Mouse (Mus musculus) forebrain, embryonic 13.5 days (tissue): ENCODE results near the gene Trim46. TPM values are rescaled to one million over a fixed set of nuclear protein-coding genes. Genes with fewer than 3 reads are reported as not detected.
A peak's percentile ranks its signal among the peaks of the same experiment; 100 is the strongest.
"Not testable (repeated sequence)": the region's sequence is repeated elsewhere in the genome, so short reads cannot be mapped to it uniquely, and the experiment has no call there.

Experiments used
- ATAC-seq: fragments of 200-750 bp; cut with Nextera tagmentation; 2 replicates; pipeline ENCODE4 v1.8.0; 2017
- H3K27ac ChIP-seq: fragments of 300-500 bp; sonication (generic); 2 replicates; pipeline ENCODE4 v1.5.1; 2015; ENCODE audit warnings: inconsistent platforms, mild to moderate bottlenecking, moderate library complexity
- H3K27me3 ChIP-seq: fragments of 300-500 bp; sonication (generic); 2 replicates; pipeline ENCODE4 v1.6.1; 2015; ENCODE audit warnings: mild to moderate bottlenecking, inconsistent platforms
- H3K36me3 ChIP-seq: fragments of 300-500 bp; sonication (generic); 2 replicates; pipeline ENCODE4 v1.6.1; 2015; ENCODE audit warnings: mild to moderate bottlenecking, inconsistent platforms; ENCODE audit not compliant: poor library complexity, severe bottlenecking
- H3K4me1 ChIP-seq: fragments of 300-500 bp; sonication (generic); 2 replicates; pipeline ENCODE4 v1.6.1; 2015; ENCODE audit warnings: inconsistent platforms
- H3K4me2 ChIP-seq: fragments of 300-500 bp; sonication (generic); 2 replicates; pipeline ENCODE4 v1.6.1; 2015; ENCODE audit warnings: inconsistent platforms, mild to moderate bottlenecking, moderate library complexity
- H3K4me3 ChIP-seq: fragments of 300-500 bp; sonication (generic); 2 replicates; pipeline ENCODE4 v1.5.1; 2015; ENCODE audit warnings: mild to moderate bottlenecking, inconsistent platforms
- H3K9ac ChIP-seq: fragments of 300-500 bp; sonication (generic); 2 replicates; pipeline ENCODE4 v1.6.1; 2015; ENCODE audit warnings: mild to moderate bottlenecking, inconsistent platforms
- H3K9me3 ChIP-seq: fragments of 300-500 bp; sonication (generic); replicated peaks from 2 replicates; pipeline ENCODE4 v1.6.1; 2016; ENCODE audit warnings: inconsistent platforms
- WGBS: fragments of 180-500 bp; shearing (Covaris S2); methylation state at CpG from one replicate; pipeline ENCODE4 v1.1.7; 2015; 5-methylcytosine and 5-hydroxymethylcytosine counted together
- polyA plus RNA-seq: library from polyadenylated mRNA; unstranded; fragments of >200 nt; fragmentation: Nextera tagmentation; extraction: Ambion mirVana; gene quantifications from 2 replicates; pipeline ENCODE4 v1.2.1, GENCODE M21; 2015

Gene Trim46
- polyA plus RNA-seq, 1 experiment from 2014 or later: 36.6 TPM

DNA sequence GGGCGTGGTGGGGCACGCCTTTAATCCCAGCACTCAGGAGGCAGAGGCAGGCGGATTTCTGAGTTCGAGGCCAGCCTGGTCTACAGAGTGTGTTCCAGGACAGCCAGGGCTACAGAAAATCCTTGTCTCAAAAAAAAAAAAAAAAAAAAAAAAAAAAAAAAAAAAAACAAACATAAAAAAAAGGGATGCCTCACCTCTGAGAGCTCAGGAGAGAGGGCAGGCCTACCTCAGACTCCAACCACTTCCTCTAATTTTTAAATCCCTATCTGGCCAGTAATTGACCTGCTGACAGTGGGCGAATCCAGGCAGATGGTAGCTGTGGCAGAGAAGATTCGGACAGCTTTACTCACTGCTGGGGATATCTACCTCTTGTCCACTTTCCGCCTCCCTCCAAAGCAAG is 29.7 kb downstream of the Trim46 start:
- not testable (repeated sequence) for H3K9me3 ChIP-seq, H3K27me3 ChIP-seq, ATAC-seq
- H3K4me3 ChIP-seq: 0 out of 2 replicates have a peak overlapping the region, but pooled peaks have one; percentile 72
- peak overlapping the region; percentile 76; the same call in 1 of the 2 replicates for H3K9ac ChIP-seq
- H3K27ac ChIP-seq: peak overlapping the region; percentile 97; the same call in 1 of the 2 replicates
- peak overlapping the region; percentile 70; the same call in 1 of the 2 replicates for H3K4me2 ChIP-seq
- WGBS: 69% methylated on average over 7 of the region's 7 CpGs
- peaks cover 25% of the 10 kb centered on the region for H3K36me3 ChIP-seq
- H3K4me1 ChIP-seq: peaks cover 68% of the 10 kb centered on the region

DNA sequence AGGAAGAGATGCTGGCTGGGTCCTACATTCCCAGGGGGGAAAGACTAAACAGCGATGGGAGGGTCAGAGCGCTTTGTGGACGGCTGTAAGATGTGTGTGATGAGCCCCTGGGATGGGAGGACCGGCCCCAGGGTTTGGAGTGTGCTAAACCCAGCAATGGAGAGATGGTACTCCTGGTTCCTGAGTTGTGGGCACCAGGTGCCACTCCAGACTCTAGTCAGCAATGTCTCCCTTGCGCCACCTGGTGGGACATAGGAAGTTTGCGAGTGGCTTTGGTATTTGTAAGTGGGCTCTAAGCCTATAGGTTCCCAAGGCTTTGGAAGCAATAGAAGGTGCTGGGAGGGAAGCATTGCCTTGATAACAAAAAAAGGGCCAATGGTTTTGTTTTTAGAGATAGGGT is 30.3 kb downstream of the Trim46 start:
- Histone ChIP-seq H3K4me1 (peaks cover 62% of the 10 kb centered on the region), H3K9me3 (no peaks in the 10 kb centered on the region), H3K9ac (peak overlapping the region; percentile 76), H3K27ac (peak overlapping the region; percentile 97), H3K4me3 (peak overlapping the region; percentile 72), H3K27me3 (no peaks in the 10 kb centered on the region), H3K4me2 (peak overlapping the region; percentile 70), H3K36me3 (peaks cover 23% of the 10 kb centered on the region; the same call in 1 of the 2 replicates)
- ATAC-seq: peak; percentile 39
- 0% methylated on average over 6 of the region's 6 CpGs for WGBS

DNA sequence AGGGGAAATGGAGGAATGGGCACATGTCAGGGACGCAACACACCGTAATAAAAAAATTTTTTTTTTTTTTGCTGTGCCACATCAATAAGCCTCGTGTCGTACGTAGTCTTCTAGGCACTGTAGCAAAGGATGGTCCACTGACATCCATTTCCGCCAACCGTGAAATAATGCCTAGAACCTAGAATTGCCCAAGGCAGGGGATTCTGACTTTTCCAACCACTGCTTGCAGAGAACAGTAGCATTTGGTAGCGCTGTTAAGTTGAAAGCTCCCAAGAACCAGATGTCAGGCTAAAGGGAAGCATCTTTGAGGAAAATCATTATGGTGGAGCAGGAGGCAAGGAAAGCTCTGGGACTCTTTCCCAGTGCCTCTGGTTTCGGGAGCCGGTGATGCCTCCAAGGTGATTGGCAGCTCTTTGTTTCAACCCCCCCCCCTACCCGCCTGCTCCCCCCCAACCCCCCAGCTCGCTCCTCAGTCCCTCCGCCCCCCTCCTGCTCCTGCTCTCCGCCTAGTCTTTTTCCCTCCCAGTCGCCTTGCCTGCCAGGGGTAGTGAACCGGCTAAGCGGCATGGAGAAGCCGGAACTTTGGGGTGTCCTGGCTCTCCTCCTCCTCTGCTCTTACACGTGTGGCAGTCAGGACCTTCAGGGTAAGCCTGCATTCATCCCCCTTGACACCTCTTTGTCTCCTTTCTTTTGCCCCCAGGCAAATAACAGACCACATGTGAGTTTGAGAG is 31.3 kb downstream of the Trim46 start, which contains the start of gene Thbs3:
TSS of gene Thbs3 (plus strand) at position 500 of the 731 bp plus-strand sequence.
- Histone ChIP-seq H3K27ac (peak within 1 kb of the TSS; percentile 97), H3K9me3 (no peaks in the 10 kb centered on the region), H3K4me1 (peaks cover 57% of the 10 kb centered on the region), H3K9ac (peak within 1 kb of the TSS; percentile 76), H3K4me3 (peak within 1 kb of the TSS; percentile 72), H3K36me3 (peaks cover 28% of the 10 kb centered on the region), H3K4me2 (peak within 1 kb of the TSS; percentile 70), H3K27me3 (no peaks in the 10 kb centered on the region)
- WGBS: under 1% methylated on average over 18 of the region's 19 CpGs
- ATAC-seq: peak; percentile 11

DNA sequence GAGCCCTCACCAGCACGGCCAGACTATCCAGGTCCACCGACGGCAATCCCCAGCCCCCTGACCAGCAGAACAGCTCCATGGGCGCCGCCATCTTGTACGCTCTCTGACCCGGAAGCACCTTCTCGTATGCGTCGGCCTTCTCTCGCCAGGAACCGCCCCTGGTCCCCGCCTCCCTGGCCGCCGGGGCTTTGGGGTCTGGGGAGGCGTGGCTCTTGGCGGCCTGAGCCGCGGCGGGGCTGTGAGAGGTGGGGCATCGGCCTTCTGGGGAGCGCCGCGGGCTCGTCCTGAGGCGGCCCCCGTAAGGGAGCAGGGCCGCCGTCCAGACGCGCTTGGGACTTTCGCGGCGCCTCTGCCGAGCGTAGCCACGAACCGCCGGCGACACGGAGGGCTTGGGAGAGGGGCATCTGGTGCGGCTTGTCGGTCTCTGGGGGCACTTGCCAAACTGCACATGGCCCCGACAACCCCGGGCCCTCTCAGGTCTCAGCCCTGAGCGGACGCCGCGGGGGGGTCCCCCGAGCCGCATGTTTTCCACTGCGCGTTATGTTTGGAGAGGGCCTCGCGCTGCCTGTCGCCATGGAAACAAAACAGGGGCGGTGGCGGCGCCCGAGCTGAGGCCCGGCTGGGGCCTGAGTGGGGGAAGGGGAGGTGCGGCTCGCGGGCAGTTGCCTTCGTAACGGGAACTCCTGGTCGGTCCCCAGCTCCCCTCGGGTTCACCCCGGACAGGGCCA is 32.1 kb downstream of the Trim46 start:
- H3K27me3 ChIP-seq: no peaks in the 10 kb centered on the region
- H3K9ac ChIP-seq: peak overlapping the region; percentile 76
- no peaks in the 10 kb centered on the region for H3K9me3 ChIP-seq
- H3K36me3 ChIP-seq: peaks cover 32% of the 10 kb centered on the region
- H3K4me3 ChIP-seq: peak overlapping the region; percentile 72
- peaks cover 50% of the 10 kb centered on the region for H3K4me1 ChIP-seq
- peak; percentile 86 for ATAC-seq
- WGBS: under 1% methylated on average over 63 of the region's 69 CpGs
- H3K27ac ChIP-seq: peak overlapping the region; percentile 97
- peak overlapping the region; percentile 70 for H3K4me2 ChIP-seq

DNA sequence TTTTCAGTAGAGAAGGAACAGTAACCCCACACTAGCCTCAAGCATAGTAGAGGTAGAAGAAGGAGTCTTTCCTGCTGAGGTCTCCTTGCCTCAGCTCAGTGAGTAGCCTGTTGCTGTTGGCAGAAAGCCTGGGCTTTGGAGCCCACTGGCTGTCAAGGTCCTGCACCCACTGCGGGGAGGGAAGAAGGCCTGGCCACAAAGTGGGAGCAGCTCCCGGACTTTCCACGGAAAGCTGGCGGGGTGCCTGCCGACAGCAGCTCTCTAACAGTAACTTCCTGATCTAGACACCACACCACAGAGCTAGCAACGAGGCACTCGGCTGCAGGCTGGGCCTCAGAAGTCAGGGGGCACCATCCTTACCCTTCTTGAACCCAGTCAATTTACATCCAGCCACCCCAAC is 35.4 kb downstream of the Trim46 start:
- Histone ChIP-seq H3K36me3 (peaks cover 52% of the 10 kb centered on the region), H3K27ac (no peak overlapping the region), H3K27me3 (no peaks in the 10 kb centered on the region), H3K9me3 (no peaks in the 10 kb centered on the region), H3K4me3 (no peak overlapping the region), H3K9ac (no peak overlapping the region), H3K4me1 (peaks cover 23% of the 10 kb centered on the region), H3K4me2 (no peak overlapping the region)
- WGBS: 88% methylated on average over 7 of the region's 7 CpGs
- ATAC-seq: no peak

DNA sequence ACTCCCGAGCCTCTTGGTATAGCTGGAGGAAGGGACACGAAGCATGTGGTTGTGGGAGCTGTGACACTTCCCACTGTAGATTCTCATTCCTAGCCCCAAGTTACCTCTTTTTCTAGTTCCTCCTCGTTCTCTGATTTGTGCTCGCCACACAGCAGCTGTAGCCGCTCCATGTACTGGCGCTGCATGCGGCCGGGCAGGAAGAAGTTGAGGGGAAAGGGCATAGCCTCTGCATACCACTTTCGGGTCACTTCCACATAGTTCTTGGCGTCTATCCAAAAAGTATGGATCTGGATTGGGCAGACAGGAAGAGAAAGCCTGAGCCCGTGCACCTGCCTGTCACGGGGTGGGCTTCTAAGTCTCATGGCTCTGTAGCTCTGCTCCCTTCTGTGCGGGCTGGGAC is 35.9 kb downstream of the Trim46 start:
- H3K4me1 ChIP-seq: peaks cover 18% of the 10 kb centered on the region
- H3K27me3 ChIP-seq: no peaks in the 10 kb centered on the region
- no peak for ATAC-seq
- no peak overlapping the region for H3K9ac ChIP-seq
- no peak overlapping the region for H3K4me2 ChIP-seq
- no peak overlapping the region for H3K4me3 ChIP-seq
- H3K27ac ChIP-seq: no peak overlapping the region
- no peaks in the 10 kb centered on the region for H3K9me3 ChIP-seq
- WGBS: 92% methylated on average over 13 of the region's 13 CpGs
- H3K36me3 ChIP-seq: peaks cover 57% of the 10 kb centered on the region

DNA sequence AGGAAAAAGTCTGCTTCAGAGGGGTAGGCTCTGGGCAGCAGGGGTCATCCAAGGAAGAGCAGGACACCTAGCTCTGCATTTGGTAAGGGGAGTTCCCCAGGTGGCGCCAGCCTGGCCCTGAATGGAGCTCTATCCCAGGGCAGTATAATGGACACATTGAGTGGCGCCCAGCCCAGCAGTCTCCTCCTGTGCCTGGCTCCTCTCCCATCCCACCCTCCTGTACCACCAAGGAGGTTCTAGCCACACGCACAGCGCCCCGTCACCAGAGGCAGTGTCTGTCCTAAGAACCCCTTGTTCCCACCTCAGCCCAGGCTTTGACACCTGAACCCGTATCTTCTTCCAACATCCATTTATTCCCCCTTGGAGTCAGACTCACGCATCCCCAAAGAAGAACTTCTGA is 36.4 kb downstream of the Trim46 start:
- no peak overlapping the region for H3K9ac ChIP-seq
- H3K27ac ChIP-seq: no peak overlapping the region
- H3K9me3 ChIP-seq: no peaks in the 10 kb centered on the region
- H3K36me3 ChIP-seq: peaks cover 62% of the 10 kb centered on the region
- H3K4me2 ChIP-seq: no peak overlapping the region
- no peak overlapping the region for H3K4me3 ChIP-seq
- no peak for ATAC-seq
- H3K27me3 ChIP-seq: no peaks in the 10 kb centered on the region
- 93% methylated on average over 7 of the region's 7 CpGs for WGBS
- peaks cover 13% of the 10 kb centered on the region for H3K4me1 ChIP-seq

DNA sequence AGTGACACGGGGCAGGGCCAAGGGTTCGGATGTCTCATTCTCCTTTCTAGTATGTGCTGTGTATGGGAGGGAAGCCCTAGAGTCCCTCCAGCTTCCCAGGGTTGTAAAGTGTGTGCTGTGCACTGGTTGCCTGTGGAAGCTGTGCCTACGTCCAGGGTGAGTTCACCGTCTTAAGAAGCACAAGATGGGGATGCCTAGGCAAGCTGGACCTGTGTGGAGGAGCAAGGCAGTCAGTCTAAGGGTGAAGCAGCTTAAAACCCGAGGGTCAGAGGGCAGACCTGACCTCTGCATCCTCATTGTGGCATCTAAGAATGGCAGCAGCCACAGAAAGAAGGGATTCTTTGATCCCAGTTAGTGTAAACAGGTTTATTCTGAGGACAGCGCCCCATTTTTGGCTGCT is 37.4 kb downstream of the Trim46 start:
- Histone ChIP-seq H3K36me3 (peaks cover 70% of the 10 kb centered on the region), H3K9ac (no peak overlapping the region), H3K4me3 (no peak overlapping the region), H3K27me3 (no peaks in the 10 kb centered on the region), H3K4me1 (peaks cover 10% of the 10 kb centered on the region), H3K27ac (no peak overlapping the region), H3K4me2 (no peak overlapping the region), H3K9me3 (no peaks in the 10 kb centered on the region)
- ATAC-seq: no peak
- 85% methylated on average over 6 of the region's 6 CpGs for WGBS

DNA sequence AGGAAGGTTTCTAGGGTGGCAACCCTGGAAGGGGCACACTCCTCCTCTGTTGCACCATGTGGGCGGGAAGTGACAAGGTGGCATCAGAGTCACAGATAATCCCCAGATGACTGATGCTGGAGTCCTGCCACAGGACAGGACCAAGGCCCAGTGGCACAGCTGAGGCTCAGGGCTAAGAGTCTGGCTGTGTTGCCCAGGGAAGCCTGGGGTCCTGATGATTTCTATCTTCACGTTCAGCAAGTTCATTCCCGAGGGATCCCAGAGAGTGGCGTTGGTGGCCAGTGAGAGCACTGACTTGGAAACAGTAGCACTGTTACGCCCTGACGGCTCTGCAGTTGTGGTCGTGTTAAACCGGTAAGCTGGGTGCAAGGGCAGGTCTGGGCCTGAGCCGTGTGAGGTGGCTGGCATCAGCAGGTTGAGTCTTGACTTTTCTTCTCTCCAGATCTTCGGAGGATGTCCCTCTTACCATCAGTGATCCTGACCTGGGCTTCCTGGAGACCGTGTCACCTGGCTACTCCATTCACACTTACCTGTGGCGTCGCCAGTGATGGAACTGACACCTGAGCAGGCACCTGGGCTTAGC is 37.9 kb downstream of the Trim46 start:
- ATAC-seq: no peak
- Histone ChIP-seq H3K36me3 (peaks cover 70% of the 10 kb centered on the region), H3K27ac (no peak overlapping the region), H3K4me1 (peaks cover 12% of the 10 kb centered on the region), H3K27me3 (no peaks in the 10 kb centered on the region), H3K9me3 (no peaks in the 10 kb centered on the region), H3K4me3 (no peak overlapping the region), H3K4me2 (no peak overlapping the region), H3K9ac (no peak overlapping the region)
- WGBS: 91% methylated on average over 13 of the region's 13 CpGs

DNA sequence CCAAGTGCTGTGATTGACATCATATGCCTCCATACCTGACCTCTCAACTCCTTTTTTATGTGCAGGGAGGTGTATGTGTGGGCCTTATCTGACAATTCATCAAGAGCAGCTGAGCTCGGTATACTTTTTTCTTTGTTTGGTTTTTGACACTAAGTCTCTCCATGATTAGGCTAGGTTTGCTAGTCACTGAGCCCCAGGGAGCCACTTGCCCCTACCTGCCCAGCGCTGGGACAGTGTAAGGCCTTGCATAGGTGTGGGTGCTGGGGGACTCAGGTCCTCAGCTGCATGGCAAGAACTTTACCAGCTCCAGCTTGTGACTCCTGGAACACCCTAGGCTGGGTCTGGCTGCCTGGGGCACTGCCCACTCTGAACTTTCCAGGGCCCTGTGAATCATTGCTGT is 39.4 kb downstream of the Trim46 start:
- H3K4me2 ChIP-seq: no peak overlapping the region
- no peak for ATAC-seq
- H3K36me3 ChIP-seq: peaks cover 70% of the 10 kb centered on the region
- H3K4me3 ChIP-seq: no peak overlapping the region
- no peak overlapping the region for H3K9ac ChIP-seq
- H3K27ac ChIP-seq: no peak overlapping the region
- no peaks in the 10 kb centered on the region for H3K9me3 ChIP-seq
- no peaks in the 10 kb centered on the region for H3K27me3 ChIP-seq
- peaks cover 5% of the 10 kb centered on the region for H3K4me1 ChIP-seq
- WGBS: 98% methylated on average over 2 of the region's 2 CpGs

DNA sequence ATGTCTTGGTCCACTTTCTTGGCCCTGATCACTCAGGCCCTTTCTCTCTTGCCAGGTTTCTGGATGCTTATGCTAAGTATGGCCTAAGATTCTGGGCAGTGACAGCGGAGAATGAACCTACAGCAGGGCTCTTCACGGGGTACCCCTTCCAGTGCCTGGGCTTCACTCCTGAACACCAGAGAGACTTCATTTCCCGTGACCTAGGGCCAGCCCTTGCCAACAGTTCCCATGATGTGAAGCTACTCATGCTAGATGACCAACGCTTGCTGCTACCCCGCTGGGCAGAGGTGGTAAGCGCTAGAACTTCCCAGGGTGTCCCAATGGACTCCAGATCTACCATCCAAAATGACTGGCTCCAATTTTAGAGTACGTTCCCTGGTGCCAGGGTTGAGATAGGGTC is 40.0 kb downstream of the Trim46 start:
- ATAC-seq: no peak
- no peak overlapping the region for H3K4me3 ChIP-seq
- no peaks in the 10 kb centered on the region for H3K9me3 ChIP-seq
- no peak overlapping the region for H3K27ac ChIP-seq
- WGBS: 95% methylated on average over 7 of the region's 7 CpGs
- H3K4me2 ChIP-seq: no peak overlapping the region
- H3K36me3 ChIP-seq: peaks cover 69% of the 10 kb centered on the region
- H3K4me1 ChIP-seq: peaks cover 5% of the 10 kb centered on the region
- H3K27me3 ChIP-seq: no peaks in the 10 kb centered on the region
- no peak overlapping the region for H3K9ac ChIP-seq

DNA sequence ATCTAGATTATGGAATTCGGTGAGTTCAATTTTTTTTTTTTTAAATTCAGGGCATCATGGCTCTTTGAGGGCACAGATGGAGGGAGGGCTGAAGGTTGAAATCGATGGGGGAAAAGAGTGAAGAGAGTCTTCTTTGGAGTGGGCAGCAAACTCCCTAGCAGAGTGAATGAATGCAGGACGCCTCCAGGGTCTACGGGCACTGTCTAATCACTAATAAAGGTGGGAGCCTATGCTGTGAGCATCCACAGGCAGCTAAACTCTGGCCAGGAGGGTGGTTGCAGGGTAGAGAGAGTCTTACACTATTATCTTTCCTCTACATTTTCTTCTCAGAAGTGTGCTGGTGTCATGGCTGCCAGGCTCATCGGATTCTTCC is 43.0 kb downstream of the Trim46 start:
- Histone ChIP-seq H3K27me3 (no peaks in the 10 kb centered on the region), H3K9me3 (no peaks in the 10 kb centered on the region), H3K36me3 (peaks cover 39% of the 10 kb centered on the region), H3K4me2 (peak overlapping the region; percentile 63), H3K4me3 (peak overlapping the region; percentile 60), H3K9ac (peak overlapping the region; percentile 71), H3K27ac (no peak overlapping the region), H3K4me1 (peaks cover 5% of the 10 kb centered on the region)
- peak; percentile 33 for ATAC-seq
- WGBS: 44% methylated on average over 5 of the region's 5 CpGs
